Mouse (Mus musculus): ENCODE results near the gene Elmo2.

GRCm38 (mm10) chr2:165349466-165349865 is 23.2 kb upstream of the Elmo2 start:
- TF ChIP-seq CTCF (IDR thresholded peaks at IDR 0.05; ENCODE audit: borderline replicate concordance, insufficient read depth, low read length) = no peak
- TF ChIP-seq POLR2A (IDR thresholded peaks at IDR 0.05; ENCODE audit: low read depth, low read length) = no peak

All from embryonic fibroblast, embryonic 13.5 days (primary cell).